Mouse (Mus musculus) ES-CJ7 (cell line): ENCODE data around the gene Rap1a.

Experiments used
- DNase-seq: peaks from one replicate; pipeline ENCODE4 v3.0.0; 2011; ENCODE audit warnings: low read depth, low spot score

Gene Rap1a

GRCm38 (mm10) chr3:105693327-105694080 is 107.6 kb downstream of the Rap1a start:
- no peak for DNase-seq

- no peak for DNase-seq
Measured at GRCm38 (mm10) chr3:105688536-105688935, 112.6 kb downstream of the Rap1a start.

DNA sequence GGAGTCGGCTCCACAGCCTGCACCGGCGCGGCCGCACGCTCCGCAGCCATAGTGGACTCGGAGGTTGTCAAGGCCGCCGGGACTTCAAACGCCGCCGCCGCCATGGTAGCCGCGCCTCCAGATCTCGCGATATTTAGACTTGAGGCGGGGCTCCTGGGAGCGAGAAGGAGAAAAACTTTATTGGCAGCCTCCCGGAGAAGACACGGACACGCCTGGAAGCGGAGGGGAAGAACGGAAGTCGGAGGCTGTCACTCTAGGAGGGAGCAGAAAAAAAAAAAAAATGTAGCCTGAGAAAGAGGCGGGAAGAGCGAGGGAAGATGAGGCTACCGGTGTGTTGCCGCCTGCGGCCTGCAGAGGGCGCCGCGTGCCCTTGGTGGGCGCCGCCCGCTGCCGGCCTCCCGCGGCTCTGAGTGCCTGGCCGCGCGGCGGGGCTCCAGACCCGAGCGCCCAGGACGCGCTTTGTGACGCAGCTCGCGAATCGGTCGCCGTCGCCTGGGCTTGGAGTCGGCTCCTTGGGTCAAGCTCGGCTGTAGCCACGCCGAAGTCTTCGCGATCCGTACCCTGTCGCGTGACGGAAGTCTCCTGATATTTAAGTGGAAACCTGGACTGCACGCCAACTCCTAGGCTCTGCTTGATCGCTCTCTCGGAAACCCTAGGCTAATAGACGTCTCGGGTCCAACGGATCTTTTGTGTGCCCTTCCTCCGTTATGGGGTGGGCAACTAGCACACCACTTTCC is 113.6 kb downstream of the Rap1a start, which contains the start of gene Ddx20:
Ddx20 (minus strand) TSS at position 251 of the 737 bp plus-strand sequence.
- DNase-seq: peak; percentile 98

DNA sequence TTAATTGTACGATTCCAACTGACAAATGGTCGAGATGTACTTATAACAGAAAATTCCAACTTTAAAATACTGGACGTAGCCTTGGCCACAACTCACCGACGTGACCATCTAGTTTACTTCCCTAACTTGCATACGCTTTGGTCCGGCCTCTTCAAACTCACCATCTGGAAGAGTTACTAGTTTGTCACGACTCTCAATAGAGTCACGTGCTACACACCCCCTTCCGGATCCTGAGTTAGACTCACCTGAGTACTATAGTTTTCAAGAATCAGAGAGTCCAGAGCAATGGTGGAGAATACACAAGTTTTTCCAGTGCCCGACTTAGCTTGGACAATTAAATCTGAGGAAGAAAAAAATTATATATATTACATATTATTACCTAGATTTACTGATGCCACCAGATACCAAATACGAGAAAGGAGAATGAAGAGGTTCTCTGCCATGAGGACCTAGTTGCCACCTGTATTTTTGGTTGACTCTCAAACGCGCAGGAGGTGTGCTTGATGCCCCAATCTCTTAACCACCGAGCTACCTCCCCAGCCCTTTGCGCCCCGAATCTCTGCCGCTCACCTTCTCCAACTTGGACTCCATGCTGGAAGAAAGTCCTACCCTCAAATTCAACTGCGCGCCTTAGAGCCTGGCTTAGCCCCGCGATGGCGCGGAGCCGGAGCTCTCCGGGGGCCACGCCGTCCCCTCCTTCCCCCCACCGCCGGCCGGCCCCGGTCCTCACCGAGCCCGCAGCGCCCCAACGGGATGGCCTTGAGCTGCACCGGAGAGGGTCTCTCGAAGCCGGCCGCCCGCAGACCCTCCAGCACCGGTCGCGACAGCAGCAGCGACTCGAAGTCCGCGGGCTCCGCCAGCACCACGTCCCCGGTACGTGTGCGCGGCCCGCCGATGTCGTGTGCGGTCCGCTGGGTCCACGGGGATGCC is 114.5 kb downstream of the Rap1a start:
- peak; percentile 72 for DNase-seq

- no peak for DNase-seq
Measured at GRCm38 (mm10) chr3:105680346-105680745, 120.8 kb downstream of the Rap1a start.
